Mouse (Mus musculus) adrenal gland, adult 18-20 months (tissue): ENCODE measurements around the gene Zdhhc9. TPM values are rescaled to one million over a fixed set of nuclear protein-coding genes. Genes with fewer than 3 reads are reported as not detected.
A peak's percentile ranks its signal among the peaks of the same experiment; 100 is the strongest.
"Not testable (repeated sequence)": the region's sequence is repeated elsewhere in the genome, so short reads cannot be mapped to it uniquely, and the experiment has no call there.

Experiments used
- DNase-seq, 2 experiments: peaks; one replicate each; pipeline ENCODE4 v3.0.0; 2021 to 2022; ENCODE audit warnings: low spot score in 2 of 2
- long read RNA-seq, 2 experiments: library from polyadenylated mRNA; stranded (forward); transcript quantifications; one replicate each; pipeline ENCODE4 v2.0.0; 2021
- total RNA-seq, 2 experiments: library from RNA; stranded (reverse); gene quantifications; 1 replicate in 1 of 2; 2 replicates in 1 of 2; pipeline ENCODE4 v1.2.3; 2021

Gene Zdhhc9
- 10 to 100 TPM; 17.4 to 18.9 TPM for total RNA-seq
- long read RNA-seq, experiment 1, partial matches to known transcripts: 0 of 4 reads
- long read RNA-seq, experiment 1, other reads (novel, unspliced or antisense): 2 of 4 reads
- long read RNA-seq, experiment 2, partial matches to known transcripts: 0 of 3 reads
- long read RNA-seq, experiment 2, other reads (novel, unspliced or antisense): 3 of 3 reads

DNA sequence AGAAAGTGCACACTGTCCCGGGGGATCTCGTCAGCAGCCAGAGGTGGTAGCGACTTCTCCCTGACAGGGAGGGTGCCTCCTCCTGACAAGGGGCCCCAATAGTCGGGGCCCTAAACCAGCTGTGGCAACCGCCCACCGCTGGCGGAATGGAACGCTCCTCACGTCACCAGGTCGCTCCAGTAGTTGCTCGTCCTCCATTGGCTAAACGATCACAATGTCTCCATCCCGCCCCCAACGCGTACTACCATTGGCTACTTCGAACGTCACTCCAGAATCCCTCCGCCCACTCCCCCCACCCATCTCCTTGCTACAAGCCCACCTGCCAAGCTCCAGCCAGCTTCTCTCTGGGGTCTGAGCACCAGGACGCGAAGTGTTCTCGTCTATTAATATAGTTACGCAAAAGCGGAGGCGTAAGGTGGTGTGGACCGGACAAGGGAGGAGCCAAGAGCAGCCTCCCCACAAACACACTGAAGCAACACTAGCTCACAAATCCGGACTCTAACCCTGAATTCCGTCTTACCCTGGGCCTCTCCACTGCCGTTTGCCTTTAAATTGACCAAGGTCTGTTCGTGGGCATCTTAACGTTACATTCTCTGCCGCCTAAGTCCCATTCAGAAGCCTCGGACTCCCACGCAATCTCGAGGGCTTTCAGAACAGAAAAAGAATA, at the start of gene Zdhhc9:
Gene Zdhhc9 (minus strand): TSS at position 360 of the 667 bp plus-strand sequence.
- DNase-seq: peak; percentile 78

DNA sequence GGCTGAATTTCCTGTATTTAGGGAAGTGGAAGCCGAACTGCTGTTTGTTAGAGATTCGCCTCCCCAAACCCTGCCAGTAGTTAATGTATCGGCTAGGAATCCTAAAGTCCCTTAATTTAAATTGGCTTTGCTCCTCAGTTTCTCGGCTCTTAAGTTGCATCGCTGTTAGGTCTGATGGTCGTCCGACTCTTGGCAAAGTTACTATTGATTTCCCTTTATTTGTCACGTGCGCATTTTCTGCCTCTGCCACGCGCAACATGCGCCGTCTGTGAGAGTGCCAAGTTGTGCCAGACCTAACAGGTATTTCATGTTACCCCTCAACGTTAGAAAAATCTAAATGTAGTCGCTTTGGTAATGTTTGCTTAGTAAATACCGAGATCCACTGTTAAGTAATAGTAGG, 48.3 kb upstream of the Zdhhc9 start:
- no peak for DNase-seq

DNA sequence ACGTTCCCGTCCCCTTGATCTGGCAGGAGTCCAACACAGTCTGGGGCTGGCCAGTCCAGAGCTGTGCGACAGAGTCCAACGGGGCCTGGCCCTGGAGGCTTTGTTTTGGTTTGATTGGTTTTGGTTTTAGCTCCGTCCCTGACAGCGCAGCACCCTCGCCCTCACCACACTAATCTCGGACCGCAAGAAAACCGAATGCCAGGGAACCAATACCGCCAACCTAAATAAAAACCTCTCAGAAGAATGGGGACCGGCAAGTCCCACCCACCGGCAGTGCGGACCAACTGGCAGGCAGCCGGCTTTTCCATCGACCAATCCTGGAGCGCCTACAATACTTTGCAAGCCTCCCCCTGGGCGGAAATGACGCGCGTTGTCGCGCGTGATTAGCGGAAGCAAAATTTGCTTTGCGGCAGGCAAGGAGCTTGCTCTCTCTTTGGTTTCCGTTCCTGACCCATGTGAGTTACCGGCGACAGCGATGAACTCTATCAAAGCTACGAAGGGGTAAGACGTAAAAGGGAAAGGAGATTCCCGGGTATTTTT, 47.9 kb upstream of the Zdhhc9 start, which contains the start of gene Utp14a:
Gene Utp14a (plus strand): TSS at position 395 of the 540 bp plus-strand sequence.
- DNase-seq: peak; percentile 83 to 87

DNA sequence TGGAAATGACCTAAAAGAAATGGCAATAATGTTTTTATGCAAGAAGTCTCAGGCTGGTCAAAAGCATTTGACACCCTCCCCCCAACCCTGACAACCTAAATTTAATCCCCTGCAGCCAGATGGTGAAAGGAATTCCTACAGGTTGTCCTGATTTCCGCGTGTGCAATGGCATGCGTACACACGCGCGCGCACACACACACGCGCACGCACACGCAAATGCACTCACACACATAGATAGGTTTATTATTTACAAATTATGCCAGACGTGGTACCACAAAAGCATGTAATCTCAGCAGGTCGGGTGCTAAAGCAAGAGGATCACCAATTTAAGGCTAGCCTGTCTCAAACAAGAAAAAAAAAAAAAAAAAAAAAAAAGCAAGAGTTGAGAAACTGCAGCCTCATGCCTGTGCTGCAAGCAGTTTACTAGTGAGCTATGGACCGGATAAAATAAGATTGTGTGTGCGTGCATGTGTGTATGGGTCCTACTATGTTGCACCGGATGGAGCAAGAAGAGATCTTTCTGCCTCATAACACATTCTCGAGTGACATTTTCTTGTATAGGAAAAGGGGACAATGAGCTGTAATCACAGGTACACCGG, 47.3 kb upstream of the Zdhhc9 start:
- DNase-seq: no peak

DNA sequence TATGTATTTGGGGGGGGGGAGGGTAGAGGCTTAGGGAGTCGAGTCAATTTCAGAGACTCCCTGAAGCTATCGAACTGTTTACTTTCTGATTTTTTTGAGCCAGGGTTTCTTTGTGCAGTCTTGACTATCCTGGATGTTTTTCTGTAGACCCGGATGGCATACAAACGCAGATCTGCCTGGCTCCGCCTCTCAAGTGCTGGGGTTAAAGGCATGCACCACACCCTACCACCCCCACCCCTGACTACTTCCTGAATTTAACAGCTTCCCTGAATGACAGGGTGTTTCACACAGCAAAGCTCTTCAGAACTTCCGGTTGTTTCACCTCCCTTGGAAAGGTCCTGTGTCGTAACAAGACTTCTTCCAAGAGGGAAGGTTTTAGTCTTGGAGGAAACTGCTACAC, 25.7 kb upstream of the Zdhhc9 start:
- no peak for DNase-seq

DNA sequence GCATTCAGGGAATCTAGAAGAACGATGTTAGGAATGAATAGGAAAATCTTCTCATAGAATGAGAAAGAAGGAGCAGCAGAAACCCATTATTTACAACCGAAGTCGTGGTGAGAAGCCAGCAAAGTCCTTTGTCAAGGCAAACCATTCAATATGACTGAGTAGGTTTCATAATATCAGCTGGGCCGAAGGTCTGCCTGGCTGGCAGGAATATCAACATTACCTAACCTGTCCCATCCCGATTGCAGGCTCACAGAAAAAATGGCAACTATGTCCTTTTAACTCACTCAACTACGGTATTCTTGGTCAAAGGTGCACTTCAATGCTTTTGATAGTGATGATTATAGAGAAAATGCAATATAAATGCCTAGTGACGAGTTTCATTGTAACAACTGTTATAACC, 17.5 kb upstream of the Zdhhc9 start:
- DNase-seq: no peak

DNA sequence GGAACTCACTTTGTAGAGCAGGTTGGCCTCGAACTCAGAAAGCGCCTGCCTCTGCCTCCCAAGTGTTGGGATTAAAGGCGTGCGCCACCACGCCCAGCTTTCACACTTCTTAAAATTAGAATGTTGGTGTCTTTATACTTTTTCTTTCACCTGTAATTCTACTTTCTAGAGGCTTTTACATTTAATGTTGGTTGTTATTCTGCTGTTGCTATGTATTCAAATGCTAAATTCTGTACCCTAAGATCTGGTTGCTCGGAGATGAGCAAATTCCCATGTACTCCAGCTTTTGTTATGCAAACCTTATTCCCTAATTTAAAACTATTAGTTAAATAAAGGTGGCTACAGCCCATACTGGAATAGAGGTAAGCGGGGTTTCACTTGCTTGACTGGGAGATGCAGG, 14.0 kb upstream of the Zdhhc9 start:
- DNase-seq: no peak

DNA sequence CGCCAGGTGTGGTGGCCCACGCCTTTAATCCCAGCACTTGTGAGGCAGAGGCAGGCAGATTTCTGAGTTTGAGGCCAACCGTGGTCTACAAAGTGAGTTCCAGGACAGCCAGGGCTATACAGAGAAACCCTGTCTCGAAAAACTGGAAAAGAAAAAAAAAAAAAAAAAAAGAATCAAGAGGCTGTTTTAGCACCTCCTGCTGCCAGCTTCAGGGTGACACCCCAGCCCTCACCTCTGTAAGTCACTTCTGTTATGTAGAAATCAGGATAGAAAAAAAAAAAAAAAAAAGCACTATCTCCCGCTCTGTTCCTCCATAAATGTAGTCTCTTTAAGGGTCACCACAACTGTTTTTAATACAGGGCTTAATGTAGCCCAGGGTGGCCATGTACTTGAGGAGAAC, 10.8 kb upstream of the Zdhhc9 start:
- no peak for DNase-seq

DNA sequence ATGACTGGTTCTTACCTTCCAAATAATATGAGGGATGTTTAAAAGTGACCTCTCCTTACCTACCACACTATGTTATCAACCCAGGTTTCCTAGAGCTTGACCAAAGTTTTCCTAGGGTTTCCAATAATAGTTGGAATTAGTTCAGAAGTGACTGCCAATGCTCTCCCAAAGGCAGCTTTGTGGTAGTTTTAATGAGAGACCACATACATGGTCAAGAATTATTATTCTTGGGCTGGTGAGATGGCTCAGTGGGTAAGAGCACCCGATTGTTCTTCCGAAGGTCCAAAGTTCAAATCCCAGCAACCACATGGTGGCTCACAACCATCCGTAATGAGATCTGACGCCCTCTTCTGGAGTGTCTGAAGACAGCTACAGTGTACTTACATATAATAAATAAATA, 1.1 kb upstream of the Zdhhc9 start:
- DNase-seq: not testable (repeated sequence)

DNA sequence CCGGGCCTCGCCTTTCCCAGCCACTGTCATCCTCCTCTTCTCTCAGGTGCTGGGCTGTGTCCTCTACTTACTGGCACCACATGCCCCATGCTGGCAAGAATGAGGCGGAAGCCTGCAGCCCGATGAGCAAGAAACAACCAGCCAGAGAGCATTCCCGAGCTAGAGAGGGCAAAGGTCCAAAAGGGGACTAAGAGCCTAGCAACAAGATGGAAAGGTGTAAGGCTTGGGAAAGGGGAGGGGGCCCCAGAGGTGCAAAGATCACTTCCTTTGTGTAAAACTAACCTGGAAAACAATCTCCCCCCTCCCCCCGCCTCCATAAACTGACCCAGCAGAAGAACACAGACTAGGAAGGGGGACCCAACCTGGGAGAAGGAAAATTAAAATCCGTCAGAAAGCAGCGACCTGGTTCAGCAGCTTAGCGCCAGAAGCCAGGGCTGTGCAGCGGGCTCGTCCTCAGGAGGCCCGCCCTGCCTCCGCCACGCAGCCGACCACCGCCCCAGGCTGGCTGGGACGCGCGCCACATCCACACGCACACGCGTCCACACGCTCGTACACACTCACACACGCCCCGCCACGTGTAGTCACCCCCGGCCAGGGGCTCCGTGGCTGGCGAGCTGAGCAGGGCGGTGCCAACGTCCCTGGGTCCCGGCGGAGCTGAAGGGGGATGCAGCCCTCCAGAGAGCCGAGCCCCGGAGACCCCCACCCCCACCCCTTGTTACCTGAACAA, 754 bp downstream of the Zdhhc9 start:
- peak; percentile 6 to 23 for DNase-seq

DNA sequence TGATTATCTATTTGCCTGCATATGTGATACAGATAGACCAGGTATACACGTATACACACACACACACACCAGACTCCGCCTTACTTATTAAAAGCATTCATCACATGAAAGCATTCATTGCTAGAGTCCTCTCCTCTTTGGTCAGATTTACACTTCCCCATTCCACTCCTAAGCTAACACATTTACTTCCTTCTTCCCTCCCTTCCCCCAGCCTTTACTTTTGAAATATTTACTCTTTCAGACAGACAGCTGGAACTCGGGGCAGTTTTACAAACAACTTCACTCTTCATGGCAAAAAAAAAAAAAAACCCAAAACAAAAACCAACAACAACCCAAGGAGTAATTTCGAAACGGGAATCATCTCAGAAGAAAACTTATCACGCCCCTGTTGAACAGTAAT, 4.2 kb downstream of the Zdhhc9 start:
- DNase-seq: no peak

DNA sequence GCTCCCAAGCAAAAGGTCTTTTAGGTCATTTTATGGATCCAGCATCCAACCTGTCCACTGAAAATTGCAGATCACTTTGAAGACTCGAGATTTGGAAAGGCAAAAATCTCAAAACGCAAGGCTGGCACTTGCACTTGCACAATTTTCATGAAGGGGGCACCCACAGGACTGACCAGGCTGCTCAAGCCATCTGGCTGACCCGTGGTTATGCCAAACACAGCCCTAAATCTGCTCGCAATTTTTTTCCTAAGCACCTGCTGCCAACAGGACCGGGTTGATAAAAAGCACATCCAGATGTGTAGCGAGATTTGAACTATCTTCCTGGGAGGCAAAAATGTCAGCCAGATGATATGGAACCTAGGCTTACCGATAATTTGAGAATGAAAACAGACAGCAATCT, 4.9 kb downstream of the Zdhhc9 start:
- DNase-seq: no peak

DNA sequence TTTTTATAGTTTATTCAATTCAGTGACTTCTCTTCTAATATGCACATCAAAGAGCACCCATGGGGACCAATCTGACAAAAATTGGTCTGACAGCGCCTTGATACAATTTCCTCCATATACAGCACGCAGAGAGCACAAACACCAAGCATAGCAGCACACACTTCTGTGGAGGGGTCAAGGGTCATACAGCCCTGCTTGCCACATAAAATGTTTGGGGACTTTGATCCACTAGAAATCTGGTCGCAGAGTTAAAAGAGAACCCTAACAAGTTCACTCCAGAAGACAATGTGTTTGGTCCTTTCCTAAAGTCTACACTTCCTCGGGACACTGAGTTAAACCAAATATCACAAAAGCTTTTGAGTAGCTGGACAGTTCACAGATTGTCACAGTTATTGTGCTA, 5.7 kb downstream of the Zdhhc9 start:
- no peak for DNase-seq

DNA sequence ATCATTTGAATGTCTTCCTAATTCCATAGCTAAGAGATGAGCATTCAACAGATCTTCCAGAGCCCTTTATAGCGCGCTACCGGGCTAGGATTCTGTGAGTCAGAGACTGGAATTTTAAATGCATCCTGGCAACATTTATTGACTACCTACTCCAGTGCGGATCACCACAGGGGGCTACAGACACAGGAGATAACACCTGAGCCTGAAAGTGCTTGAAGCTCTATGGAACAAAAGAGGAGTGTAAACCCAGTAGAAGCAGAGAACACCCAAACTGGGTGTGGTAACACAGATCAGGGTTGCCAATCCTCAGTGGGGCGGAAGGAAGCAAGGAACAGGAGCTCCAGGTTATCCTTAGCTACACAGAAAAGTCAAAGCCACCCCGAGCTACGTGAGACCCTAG, 6.2 kb downstream of the Zdhhc9 start:
- DNase-seq: no peak

DNA sequence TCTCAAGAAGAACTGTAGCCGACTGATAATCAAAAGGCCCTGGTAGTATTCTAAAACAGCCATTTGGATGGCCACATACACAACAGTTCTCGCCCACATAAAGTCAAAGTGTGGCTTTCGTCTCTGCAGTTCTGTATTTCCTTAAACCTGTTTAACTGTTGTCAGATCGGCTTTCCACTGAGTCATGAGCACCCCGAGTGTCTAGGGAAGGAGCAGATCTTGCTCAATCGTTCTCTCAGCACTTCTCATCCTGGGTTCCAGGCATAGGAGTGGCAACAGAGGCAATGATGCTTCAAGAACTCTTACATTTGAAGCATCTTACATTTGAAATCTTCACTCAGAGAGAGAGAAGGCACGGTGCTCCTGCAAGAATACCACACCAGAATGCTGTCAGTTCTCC, 6.7 kb downstream of the Zdhhc9 start:
- no peak for DNase-seq

DNA sequence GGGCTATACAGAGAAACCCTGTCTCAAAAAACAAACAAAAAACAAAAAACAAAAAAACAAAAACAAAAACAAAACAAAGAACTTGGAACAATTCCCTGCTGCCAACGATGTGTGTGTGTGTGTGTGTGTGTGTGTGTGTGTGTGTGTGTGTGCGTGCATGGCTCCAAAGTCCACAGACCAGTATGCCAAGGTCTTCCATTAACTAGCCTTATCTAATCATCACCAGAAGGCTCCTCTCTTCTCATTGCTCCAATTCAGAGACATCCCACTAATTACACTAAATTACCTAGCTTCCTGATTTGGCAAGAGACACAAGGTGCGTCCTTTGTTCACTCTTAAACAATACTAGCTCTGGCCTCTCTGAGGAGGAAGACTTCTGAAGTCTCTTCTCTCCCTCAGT, 8.0 kb downstream of the Zdhhc9 start:
- no peak for DNase-seq

DNA sequence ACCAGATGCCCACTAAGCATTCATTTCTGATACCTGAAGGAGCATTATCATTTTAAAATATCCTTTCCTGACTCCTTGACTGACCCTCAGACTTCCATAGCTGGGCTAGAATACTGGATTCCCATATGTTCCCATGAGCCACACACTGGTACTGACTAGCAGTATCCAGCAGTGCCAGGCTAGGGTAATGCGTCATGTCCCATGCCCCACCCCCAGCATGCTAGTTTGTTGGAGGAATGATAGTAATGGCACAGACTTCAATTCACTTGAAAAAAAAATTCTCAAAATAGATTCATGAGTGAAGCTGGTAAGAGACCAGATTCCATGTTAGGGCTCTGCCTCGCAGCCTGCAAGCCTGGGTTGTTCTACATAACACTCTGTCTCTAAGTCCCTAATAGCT, 9.7 kb downstream of the Zdhhc9 start:
- DNase-seq: no peak

DNA sequence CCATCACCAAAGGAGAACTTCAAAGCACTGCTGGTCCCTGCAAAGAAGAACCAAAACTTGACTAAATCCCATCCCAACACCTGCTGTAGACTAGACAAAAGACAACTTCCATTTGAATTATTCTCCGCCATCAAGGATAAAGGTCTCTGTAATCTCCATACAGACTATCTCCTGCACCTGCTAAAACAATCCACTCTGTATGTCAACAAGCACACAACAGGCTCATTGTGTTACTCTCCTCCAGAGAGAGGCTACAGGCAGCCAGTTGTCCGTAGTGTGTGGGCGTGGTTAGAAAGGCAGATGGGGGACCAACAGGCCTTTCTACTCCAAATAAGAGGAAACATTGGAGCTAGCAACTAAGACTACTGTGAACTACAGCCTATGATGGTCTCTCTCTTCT, 10.8 kb downstream of the Zdhhc9 start:
- no peak for DNase-seq

DNA sequence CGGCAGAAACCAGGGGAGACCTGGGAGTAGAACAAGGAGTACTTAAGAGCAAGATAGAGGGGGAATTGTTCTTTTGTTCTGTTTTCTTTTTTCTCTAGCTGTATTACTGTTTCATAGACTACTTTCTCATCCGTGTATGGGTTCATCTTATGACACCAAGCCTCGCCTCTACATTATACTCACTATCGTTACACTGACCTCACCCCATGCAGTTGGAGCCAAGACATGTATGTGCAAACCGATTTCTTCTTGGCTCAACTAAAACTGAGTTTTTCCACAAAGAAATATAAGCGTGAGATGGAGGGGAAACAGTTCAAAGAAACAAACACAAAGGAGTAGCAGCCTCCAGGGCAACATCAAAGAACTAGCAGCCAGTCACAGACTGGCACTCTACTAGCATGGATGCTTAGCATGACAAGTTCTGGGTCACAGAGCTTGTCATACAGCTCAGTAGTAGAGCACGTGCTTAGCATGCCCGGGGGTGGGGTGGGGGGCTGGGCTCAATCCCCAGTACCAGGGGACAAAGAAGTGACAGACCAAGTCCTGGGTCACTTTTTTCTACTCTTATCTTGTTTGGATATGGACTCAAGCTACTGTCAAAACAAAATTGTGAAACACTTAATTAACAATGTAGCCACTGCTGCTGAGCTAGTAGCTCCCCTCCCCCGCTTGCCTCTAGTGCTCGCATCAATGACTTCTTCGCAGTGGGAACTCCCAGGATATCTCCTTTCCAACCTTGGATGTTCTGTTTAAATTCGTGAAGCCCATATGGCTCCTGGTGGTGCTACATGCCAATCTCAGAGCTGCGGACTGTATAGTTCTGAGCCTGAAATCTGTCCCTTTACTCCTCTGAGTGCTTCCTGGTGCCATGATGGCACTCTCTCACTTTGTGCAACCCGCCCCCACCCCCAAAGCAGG, 15.2 kb downstream of the Zdhhc9 start:
- DNase-seq: no peak

DNA sequence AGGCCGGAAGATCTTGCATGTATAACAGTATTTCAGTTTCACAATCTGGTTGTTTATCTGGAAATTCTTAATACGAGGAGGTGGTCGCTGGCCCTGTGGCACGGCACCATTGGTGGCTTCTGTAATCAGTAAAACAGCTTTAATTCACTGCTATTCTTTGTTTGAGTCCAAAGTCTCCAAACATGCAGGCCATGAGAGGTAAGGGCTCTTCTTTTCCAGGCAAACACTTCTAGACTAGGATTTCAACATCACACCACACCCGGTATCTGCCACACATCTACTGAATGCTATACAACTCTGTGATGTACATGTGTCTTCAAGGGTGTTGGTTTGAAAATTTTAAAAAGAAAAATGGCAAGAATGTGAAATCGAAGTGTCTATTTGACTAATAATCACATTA, 17.4 kb downstream of the Zdhhc9 start:
- DNase-seq: no peak

DNA sequence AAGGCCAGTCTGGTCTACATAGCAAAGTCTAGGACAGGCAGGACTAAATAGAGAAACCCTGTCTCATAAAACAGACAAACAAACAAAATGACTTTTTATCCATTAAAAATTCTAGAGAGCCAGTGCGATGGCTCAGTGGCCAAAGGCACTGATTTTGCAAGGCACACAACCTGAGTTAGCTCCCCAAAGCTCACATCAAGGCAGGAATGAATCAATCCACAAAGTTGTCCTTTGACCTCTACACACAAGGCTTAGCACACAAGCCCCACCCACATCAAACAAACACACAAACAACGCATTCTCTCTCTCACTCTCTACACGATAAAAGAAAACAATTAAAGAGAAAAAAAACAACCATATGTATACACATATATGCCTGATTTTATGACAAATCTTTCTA, 24.0 kb downstream of the Zdhhc9 start:
- DNase-seq: no peak
